Mouse (Mus musculus) G1E (cell line): ENCODE results near the gene Gng10. TPM values are rescaled to one million over a fixed set of nuclear protein-coding genes. Genes with fewer than 3 reads are reported as not detected.

Source experiments
- ATAC-seq: 2 replicates; pipeline ENCODE4 v1.8.0; 2016; ENCODE audit warnings: mild to moderate bottlenecking; ENCODE audit not compliant: insufficient number of reproducible peaks, poor library complexity, low FRiP score, severe bottlenecking; ENCODE audit errors: extremely low read depth
- DNase-seq: peaks from one replicate; pipeline ENCODE4 v3.0.0; 2012; ENCODE audit warnings: low spot score
- H3K27me3 ChIP-seq: 2 replicates; pipeline ENCODE4 v1.6.1; 2012; ENCODE audit warnings: mild to moderate bottlenecking, low read length, inconsistent platforms; ENCODE audit not compliant: insufficient read depth
- H3K36me3 ChIP-seq: replicated peaks from 2 replicates; pipeline ENCODE3; 2012; ENCODE audit warnings: mild to moderate bottlenecking, inconsistent platforms
- H3K4me1 ChIP-seq: 2 replicates; pipeline ENCODE4 v1.6.1; 2012; ENCODE audit warnings: low read depth, low read length, inconsistent platforms, mixed read lengths; ENCODE audit not compliant: insufficient read depth
- H3K4me3 ChIP-seq: 2 replicates; pipeline ENCODE4 v1.5.1; 2012; ENCODE audit warnings: low read depth, mild to moderate bottlenecking, inconsistent platforms, low read length, moderate library complexity, mixed read lengths
- H3K9me3 ChIP-seq: replicated peaks from 2 replicates; pipeline ENCODE4 v1.6.1; 2012; ENCODE audit warnings: inconsistent platforms
- CTCF ChIP-seq: IDR thresholded peaks from 2 replicates; pipeline ENCODE4 v1.5.1; 2012; ENCODE audit warnings: low read depth, low read length, inconsistent platforms, mixed read lengths
- GATA1 ChIP-seq: IDR thresholded peaks from 2 replicates; pipeline ENCODE4 v1.6.1; 2012; ENCODE audit warnings: borderline replicate concordance, low read length, inconsistent platforms, mixed read lengths
- GATA2 ChIP-seq: IDR thresholded peaks from 2 replicates; pipeline ENCODE4 v1.6.1; 2012; ENCODE audit warnings: low read depth, low read length, inconsistent platforms, borderline replicate concordance
- POLR2AphosphoS5 ChIP-seq: IDR thresholded peaks from 2 replicates; pipeline ENCODE4 v1.6.1; 2012; ENCODE audit warnings: low read depth, low read length, inconsistent platforms; ENCODE audit not compliant: insufficient replicate concordance
- TAL1 ChIP-seq: conservative IDR thresholded peaks from 2 replicates; pipeline ENCODE4 v1.6.1; 2012; ENCODE audit warnings: low read depth, low read length, inconsistent platforms, mixed read lengths
- polyA plus RNA-seq: library from polyadenylated mRNA; stranded (reverse); fragments of >175 nt; gene quantifications from 2 replicates; pipeline ENCODE4 v1.2.3, GENCODE M21; 2012
- total RNA-seq, 2 experiments: library from RNA; stranded (forward) in 1 of 2; stranded (reverse) in 1 of 2; fragments of 200-1000 nt in 1 of 2; fragments of >200 nt in 1 of 2; fragmentation: Nextera tagmentation in 1 of 2; gene quantifications; 2 replicates each; pipeline ENCODE4 v1.2.3; 2014 to 2017

The Gng10 gene
- total and polyA plus RNA-seq, 3 experiments, result 19.9 to 127 (median 73.4) TPM

GRCm38 (mm10) chr4:59002948-59003805 is 31.7 kb upstream of the Gng10 start, which contains the start of gene Gm20503:
Gene Gm20503 (plus strand): TSS chr4:59003210.
- no peaks in the 10 kb centered on the region for H3K9me3 ChIP-seq
- ATAC-seq (peak; percentile 52; the same call in 1 of the 2 replicates), DNase-seq (peak; percentile 91)
- H3K4me1 ChIP-seq, result peaks cover 46% of the 10 kb centered on the region
- H3K27me3 ChIP-seq, result no peaks in the 10 kb centered on the region
- TF ChIP-seq POLR2AphosphoS5, result no peak
- no peak for TF ChIP-seq TAL1
- TF ChIP-seq GATA1, result no peak
- no peak for TF ChIP-seq GATA2
- no peak for TF ChIP-seq CTCF
- peak within 1 kb of the TSS; percentile 99 for H3K4me3 ChIP-seq
- peaks cover 7% of the 10 kb centered on the region for H3K36me3 ChIP-seq

- Histone ChIP-seq H3K9me3 (no peaks in the 10 kb centered on the region), H3K27me3 (no peaks in the 10 kb centered on the region), H3K4me1 (peaks cover 45% of the 10 kb centered on the region), H3K36me3 (peaks cover 9% of the 10 kb centered on the region), H3K4me3 (peak overlapping the region; percentile 99)
- TF ChIP-seq CTCF (no peak), POLR2AphosphoS5 (no peak), TAL1 (no peak), GATA2 (no peak), GATA1 (no peak)
- no peak for ATAC-seq
- no peak for DNase-seq
These were observed 31.1 kb upstream of the Gng10 start for GRCm38 (mm10) chr4:59003806-59004200.

- Histone ChIP-seq H3K27me3 (no peaks in the 10 kb centered on the region), H3K4me1 (peaks cover 57% of the 10 kb centered on the region), H3K4me3 (no peak overlapping the region), H3K36me3 (peaks cover 13% of the 10 kb centered on the region), H3K9me3 (no peaks in the 10 kb centered on the region)
- no peak for DNase-seq
- no peak for ATAC-seq
- no peak for TF ChIP-seq POLR2AphosphoS5
- no peak for TF ChIP-seq GATA2
- no peak for TF ChIP-seq CTCF
- no peak for TF ChIP-seq GATA1
- no peak for TF ChIP-seq TAL1
These were observed 28.7 kb upstream of the Gng10 start for GRCm38 (mm10) chr4:59006211-59006610.

- H3K9me3 ChIP-seq, result no peaks in the 10 kb centered on the region
- H3K4me3 ChIP-seq, result no peak overlapping the region
- H3K27me3 ChIP-seq, result no peaks in the 10 kb centered on the region
- H3K36me3 ChIP-seq, result peaks cover 15% of the 10 kb centered on the region
- ATAC-seq, result no peak
- no peak for DNase-seq
- H3K4me1 ChIP-seq, result peaks cover 60% of the 10 kb centered on the region
- TF ChIP-seq POLR2AphosphoS5 (no peak), TAL1 (no peak), CTCF (no peak), GATA2 (no peak), GATA1 (no peak)
These were observed 27.9 kb upstream of the Gng10 start for GRCm38 (mm10) chr4:59007016-59007415.

- Histone ChIP-seq H3K4me1 (peaks cover 56% of the 10 kb centered on the region), H3K9me3 (no peaks in the 10 kb centered on the region), H3K36me3 (peaks cover 15% of the 10 kb centered on the region), H3K4me3 (no peak overlapping the region), H3K27me3 (no peaks in the 10 kb centered on the region)
- ATAC-seq (no peak), DNase-seq (no peak)
- TF ChIP-seq GATA1 (no peak), GATA2 (no peak), POLR2AphosphoS5 (no peak), CTCF (no peak), TAL1 (no peak)
These were observed 26.9 kb upstream of the Gng10 start for GRCm38 (mm10) chr4:59007974-59008373.

- H3K36me3 ChIP-seq, result peaks cover 25% of the 10 kb centered on the region
- H3K4me1 ChIP-seq, result peaks cover 50% of the 10 kb centered on the region
- ATAC-seq, result no peak
- DNase-seq, result no peak
- TF ChIP-seq TAL1 (no peak), GATA2 (no peak), GATA1 (no peak), POLR2AphosphoS5 (no peak), CTCF (no peak)
- no peaks in the 10 kb centered on the region for H3K27me3 ChIP-seq
- H3K4me3 ChIP-seq, result no peak overlapping the region
- H3K9me3 ChIP-seq, result no peaks in the 10 kb centered on the region
These were observed 25.7 kb upstream of the Gng10 start for GRCm38 (mm10) chr4:59009186-59009585.
